Mouse (Mus musculus) lung, postnatal 10 days (tissue): ENCODE measurements around the gene Hivep3.

ENCODE experiments used
- DNase-seq: peaks from one replicate; pipeline ENCODE4 v3.0.0; 2021

Gene Hivep3

DNA sequence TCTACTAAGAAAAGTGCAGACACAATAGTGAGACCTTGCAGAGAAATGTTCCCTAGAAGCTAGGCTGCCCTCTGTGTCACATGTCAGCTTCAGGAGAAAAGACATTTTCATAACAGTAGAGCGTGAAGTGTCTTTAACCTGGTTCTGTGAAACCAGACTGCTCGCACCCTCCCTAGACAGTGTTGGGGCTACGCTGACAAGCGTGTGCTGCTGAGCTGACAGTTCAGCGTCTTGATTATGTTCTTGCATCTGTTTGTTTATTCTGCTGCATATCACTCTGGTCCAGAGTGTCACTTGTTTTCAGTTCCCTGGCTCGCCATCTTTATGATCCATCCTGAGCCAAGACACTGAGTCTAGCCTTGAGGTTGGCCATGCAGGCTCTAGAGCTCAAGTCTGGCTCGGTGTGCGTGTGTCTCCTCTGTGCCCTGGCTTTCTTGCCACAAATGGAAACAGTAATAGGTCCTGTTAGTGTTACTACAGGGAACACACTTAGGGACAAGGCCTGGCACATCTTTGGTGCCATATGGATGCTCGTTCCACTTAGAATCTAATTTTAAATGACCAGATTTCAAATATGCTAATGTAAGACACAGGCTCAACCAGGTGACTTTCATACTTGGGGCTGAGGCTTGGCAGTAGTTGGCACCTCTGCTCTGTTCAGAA lies 28.0 kb downstream of the Hivep3 start:
- peak; percentile 23 for DNase-seq

- DNase-seq, result no peak
Observed at GRCm38 (mm10) chr4:119762171-119762570, 28.6 kb downstream of the Hivep3 start.

- no peak for DNase-seq
Observed at GRCm38 (mm10) chr4:119768046-119768445, 34.5 kb downstream of the Hivep3 start.

- no peak for DNase-seq
Observed at GRCm38 (mm10) chr4:119775913-119776312, 42.3 kb downstream of the Hivep3 start.

- no peak for DNase-seq
Observed at GRCm38 (mm10) chr4:119777146-119777545, 43.6 kb downstream of the Hivep3 start.

- DNase-seq, result peak; percentile 34
Observed at GRCm38 (mm10) chr4:119779561-119780400, 46.2 kb downstream of the Hivep3 start.

DNA sequence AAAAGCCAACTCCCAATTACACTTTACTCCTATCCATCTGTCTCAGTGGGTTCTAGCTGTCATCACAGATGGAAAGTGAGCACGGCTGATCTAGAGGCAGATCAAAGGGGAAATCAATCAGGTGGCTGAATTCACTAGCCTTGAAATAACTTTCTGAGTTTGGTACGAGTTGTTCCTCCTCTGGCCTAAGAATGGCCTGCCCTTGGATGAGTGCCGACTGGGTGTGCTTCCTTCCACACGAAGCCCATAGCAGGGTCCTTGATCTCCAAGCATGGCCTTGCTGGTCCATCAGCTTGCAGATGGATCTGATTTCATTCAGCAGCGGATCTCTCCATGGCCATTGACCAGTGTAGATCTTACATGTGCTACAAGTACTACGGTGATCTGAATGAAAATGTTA lies 47.3 kb downstream of the Hivep3 start:
- DNase-seq, result no peak

GRCm38 (mm10) chr4:119784959-119785358 lies 51.4 kb downstream of the Hivep3 start:
- DNase-seq, result no peak

- DNase-seq, result no peak
Observed at GRCm38 (mm10) chr4:119786307-119786706, 52.7 kb downstream of the Hivep3 start.

- no peak for DNase-seq
Observed at GRCm38 (mm10) chr4:119786721-119787120, 53.1 kb downstream of the Hivep3 start.

- no peak for DNase-seq
Observed at GRCm38 (mm10) chr4:119788746-119789145, 55.2 kb downstream of the Hivep3 start.

- no peak for DNase-seq
Observed at GRCm38 (mm10) chr4:119789495-119790148, 56.0 kb downstream of the Hivep3 start.

DNA sequence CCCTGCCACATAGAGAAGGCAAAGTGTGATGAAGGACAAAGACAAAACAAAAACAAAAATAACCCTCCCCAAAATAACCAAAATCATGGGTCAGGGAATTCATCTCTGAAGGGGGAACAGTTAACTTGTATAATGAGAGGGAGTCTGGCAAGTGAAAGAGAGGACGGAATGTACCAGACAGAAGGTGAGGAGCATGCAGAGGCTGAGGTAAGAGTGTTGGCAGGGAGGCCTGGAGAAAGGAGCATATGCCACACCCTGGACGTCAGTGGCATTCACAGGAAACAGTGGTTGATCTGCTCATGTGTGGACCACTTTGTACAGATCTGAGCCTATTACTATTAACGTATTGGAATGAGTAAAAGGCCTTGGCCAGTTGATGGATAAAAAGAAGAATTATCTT lies 65.3 kb downstream of the Hivep3 start:
- DNase-seq, result no peak

GRCm38 (mm10) chr4:119806556-119806955 lies 73.0 kb downstream of the Hivep3 start:
- DNase-seq, result no peak

GRCm38 (mm10) chr4:119807359-119807758 lies 73.8 kb downstream of the Hivep3 start:
- no peak for DNase-seq

- peak; percentile 60 for DNase-seq
Observed at GRCm38 (mm10) chr4:119809245-119809644, 75.7 kb downstream of the Hivep3 start.

GRCm38 (mm10) chr4:119812775-119813174 lies 79.2 kb downstream of the Hivep3 start:
- peak; percentile 37 for DNase-seq

DNA sequence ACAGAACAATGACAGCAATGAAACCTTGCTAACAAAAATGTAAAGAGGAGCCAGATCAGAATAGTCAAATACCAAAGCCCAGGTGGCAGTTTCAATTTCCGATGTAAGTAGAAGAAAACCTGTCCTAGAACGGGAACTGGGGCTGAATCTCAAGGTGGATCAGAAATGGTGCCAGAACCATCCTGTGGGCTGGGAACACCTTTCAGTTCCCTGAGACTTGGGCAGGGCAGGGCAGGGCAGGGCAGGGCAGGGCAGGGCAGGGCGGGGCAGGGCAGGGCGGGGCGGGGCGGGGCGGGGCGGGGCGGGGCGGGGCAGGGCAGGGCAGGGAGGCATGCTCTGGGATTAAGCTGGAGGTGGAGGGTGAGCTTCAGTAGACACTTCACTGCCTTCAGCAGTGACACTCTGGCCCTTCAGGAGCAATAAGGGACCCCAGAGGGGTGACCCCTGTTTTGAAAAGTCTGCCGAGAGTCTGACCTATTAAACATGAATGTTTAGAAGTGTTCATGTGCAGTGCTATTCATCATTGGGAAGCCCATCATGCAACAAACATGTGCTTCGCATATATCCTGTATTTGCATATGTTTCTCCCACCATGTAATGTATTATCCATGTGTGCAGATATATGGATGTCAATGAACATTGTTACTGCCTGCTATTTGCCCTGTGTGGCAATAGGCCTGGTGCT lies 80.1 kb downstream of the Hivep3 start:
- DNase-seq, result no peak

GRCm38 (mm10) chr4:119814185-119815132 lies 80.9 kb downstream of the Hivep3 start:
- peak; percentile 46 for DNase-seq

DNA sequence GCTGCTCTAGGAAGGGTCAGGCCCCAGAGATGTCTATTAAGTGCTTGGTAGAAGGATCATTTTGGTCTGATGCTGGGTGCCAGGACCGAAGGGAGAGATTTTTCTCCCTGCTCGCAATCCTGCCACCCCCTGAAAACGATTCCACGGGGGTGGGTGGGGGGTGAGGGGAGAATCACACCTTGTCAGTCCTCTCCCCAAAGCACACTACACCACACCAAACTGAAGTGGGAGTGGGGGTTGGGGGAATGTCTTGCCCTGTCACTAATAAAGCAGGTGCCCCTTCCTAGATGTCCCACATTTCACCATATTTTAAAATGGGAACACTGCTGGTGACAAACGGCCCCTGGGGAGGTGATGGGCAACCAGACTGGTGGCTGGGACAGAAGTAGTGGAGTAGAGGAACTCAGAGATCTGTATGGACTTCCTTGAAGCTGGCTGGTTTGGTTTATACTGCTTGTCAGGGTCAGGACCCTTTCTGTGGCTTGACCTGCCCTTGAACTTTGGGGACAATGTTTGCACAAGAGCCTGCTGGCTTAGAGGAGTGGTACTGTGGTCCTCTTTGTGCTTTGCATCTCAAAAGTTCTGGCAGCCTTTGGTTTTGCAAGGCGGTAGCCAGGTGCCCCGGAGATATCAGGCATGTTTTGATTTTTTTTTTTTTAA lies 81.7 kb downstream of the Hivep3 start:
- peak; percentile 50 for DNase-seq

DNA sequence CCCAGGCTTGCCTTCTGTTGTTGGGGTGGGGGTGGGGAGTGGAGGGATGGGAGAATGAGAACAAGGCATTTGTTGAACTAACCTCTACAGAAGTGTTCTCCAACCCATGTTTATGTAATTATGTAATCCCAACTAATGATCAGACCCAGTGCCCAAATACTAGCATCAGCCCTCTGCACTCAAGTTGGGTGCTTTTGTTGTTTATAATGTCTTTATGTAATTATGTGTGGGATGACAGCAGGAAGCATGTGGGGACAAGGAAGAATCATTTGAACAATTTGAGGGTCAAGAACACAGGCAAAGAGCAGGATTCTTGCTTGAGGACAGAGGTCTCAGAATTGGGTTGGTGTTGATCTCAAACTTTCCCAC lies 82.2 kb downstream of the Hivep3 start:
- peak; percentile 19 for DNase-seq
